Mouse (Mus musculus): ENCODE measurements around the gene Xpo5.

Xpo5 gene

DNA sequence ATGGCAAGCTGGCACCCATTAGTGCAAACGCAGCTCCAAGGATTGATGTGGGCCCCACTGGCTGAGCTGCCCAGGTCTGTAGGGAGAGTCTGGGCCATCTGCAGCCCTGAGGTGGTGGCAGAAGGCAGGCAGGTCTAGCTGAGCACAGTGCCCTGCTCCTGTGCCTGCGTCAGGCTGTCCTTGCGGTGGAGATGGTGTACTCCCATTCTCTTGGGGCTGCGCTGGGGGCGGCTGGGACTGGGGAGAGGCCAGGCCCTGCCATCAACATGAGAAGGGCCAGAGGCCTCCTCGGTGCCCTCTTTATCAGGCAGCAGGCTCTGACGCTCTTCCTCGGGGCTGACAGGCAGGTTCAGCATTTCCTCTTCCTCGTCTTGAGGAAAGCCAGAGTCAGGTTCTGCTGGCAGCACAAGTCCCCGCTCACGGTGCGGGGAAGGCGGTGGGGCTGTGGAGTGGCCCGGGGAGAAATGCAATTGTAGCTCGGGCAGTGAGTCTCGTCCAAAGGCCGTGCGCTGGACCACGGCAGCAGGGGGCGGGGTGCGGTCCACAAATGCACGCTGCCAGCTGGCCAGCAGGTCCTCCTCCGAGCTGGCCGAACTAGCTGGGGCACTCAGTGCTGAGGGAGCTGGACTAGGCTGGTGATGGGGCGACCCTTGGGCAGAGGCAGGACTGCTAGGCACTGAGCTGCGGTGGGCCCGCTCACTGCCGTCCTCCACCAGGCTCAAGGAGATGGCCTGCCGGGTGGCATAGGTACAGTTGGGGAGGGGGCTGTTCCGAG lies 55.9 kb downstream of the Xpo5 start:
- no peak for DNase-seq (ENCODE audit: low spot score in 2 of 2)

DNA sequence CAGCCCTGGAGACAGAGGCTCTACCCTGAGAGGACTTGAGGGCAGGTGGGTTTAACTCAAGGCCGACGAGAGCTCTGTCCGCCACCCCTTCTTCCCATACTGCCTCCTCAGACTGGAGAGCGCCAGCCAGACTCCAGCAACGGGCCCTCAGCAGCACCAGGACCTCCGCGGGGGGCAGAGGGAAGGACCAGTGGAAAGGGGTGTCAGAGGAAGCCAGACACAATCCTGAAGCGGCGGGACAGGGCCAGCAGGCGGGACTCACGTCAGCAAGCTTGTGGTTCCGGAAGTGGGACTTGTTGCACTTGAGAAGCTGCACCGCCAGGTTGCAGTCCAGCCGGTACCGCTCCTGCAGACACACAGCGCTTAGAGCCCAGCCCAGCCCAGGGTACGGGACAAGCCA lies 57.1 kb downstream of the Xpo5 start:
- DNase-seq (ENCODE audit: low spot score in 2 of 2), result no peak

DNA sequence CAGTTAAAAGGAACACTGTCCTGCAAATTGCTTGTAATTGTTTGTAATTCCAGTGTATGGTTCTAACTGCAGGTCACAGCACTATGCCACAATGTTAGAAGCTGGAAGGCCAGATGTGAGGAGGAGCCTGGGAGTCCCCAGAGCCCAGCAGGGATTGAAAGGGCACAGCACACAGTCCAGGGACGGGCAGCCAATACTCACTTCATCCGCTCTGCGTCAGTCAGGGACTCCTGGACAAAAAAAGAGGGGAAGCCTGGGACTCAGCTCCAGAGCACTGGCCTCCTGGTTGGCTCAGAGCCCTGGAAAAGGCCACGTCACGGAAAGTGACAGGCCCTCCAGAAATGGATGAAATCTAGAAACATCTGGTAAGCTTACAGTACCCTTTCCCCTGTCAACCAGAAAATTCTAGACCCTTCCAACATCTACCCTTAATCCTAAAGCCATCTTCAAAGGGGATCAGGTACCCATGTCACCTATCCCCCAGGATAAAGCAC lies 59.7 kb downstream of the Xpo5 start:
- DNase-seq (ENCODE audit: low spot score in 2 of 2), result no peak

DNA sequence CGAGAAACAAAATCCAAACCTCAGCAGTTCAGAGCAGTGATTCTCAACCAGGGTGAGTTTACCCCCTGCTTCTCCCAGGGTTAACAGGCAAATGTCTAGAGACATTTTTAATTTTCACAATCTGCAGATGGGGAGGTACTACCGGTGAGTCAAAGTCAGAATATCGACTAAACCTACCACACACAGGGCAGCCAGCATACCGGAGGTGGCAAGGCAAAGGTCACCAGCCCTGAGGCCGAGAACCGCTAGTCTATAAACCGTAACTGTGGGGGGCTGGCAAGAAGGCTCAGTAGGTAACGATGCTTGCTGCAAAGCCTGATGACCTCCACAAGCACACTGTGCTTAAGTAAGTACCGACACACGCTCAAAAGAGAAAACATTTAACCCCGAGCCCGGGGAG lies 62.9 kb downstream of the Xpo5 start:
- DNase-seq (ENCODE audit: low spot score in 2 of 2), result no peak

DNA sequence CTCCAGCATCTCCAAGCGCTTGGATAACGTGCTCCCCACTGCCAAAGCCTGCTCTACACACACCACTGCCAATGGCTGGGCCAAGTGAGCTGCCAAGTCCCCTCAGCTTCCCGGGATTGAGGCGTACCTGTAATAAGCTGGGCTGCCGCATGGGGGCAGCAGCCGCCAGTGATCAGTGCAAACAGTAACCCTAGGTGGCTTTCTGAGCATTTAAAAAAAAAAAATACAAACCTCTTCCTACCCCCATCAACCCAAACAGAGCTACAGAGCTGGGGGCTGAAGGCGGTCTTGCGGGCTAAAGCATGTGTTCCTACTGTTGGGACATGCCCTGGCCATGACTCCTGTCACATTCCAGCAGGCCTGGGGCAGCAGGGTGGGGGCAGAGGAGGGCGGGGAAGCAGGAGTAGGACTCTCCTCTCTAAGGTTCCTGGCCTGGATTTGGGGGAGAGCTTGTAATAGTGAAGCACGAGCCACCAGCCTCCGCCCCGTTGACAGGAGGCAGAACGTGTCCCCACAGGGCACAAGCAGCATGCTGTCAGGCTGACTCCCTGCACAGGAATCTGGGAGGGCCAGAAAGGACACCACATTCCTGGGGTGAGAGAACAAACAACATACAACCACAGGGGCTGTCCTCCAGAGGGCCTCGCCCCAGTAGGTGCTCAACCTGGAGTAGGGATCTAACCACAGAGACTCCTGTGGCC lies 63.5 kb downstream of the Xpo5 start:
- peak; percentile 64 to 79 for DNase-seq (ENCODE audit: low spot score in 2 of 2)

DNA sequence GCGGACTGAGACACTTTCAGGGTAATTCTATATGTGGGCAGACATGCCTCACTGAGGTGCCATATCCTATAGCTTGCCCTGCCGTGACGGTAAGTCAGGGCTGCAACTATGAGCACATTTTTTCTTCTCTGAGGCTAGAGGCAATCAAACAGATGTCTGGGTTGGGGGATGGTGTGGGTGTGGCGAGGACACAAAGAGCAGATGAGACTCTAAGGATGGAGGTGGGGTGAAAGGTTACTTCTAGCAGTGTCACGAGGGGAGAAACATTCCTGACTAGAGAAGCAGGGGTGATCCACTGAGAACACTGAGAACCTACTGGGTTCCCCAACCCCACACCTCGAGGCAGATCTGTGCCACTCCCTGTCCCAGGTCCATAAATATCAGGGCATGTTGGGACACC lies 64.4 kb downstream of the Xpo5 start:
- no peak for DNase-seq (ENCODE audit: low spot score in 2 of 2)

DNA sequence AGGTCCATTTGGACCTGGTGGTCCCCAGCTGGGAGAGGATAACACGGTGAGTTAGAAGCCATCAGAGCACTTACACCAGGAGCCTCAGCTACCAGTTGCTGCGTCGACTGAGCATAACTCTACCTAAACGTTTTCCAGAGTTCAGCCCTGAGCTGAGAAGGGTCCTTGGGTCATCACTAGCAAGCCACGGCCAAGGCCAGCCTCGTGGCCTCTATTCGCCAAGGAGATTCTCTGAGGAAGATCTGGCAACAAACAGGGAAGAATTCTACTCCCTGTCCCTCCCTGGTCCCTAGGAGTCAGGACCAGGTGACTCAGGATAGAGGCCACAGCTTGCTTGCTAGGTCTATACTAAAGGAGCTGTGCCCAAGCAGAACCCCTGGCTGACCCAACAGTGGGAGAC lies 64.9 kb downstream of the Xpo5 start:
- no peak for DNase-seq (ENCODE audit: low spot score in 2 of 2)

DNA sequence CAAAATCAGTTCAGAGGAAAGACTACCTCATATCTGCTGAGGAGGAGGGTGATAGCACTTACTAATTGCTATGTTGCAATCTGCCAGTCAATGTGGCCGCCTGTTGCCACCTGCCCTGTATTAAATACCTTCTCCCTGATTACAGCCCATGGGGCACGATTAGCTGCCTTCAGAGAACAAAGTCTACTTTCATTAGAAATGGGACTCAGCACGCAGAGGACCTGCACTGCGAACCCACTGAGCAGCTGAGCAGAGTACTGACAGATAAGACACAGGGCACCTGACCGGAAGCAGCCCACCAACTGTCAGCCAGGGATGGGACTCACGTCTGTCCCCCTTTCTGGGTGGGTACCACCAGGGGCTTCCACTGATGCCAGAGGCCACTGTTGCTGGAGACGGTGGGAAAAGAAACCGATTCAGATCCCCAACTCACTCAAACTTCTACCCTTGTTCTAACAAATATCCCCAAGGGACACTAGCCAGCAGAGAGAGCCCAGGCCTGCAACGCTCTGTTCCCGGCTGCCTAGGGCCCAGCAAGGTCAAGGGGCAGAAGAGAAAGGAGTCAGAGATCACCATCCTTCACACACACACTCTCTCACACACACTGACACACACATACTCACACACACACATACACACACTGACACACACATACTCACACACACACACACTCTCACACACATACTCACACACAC lies 65.6 kb downstream of the Xpo5 start:
- DNase-seq (ENCODE audit: low spot score in 2 of 2), result no peak

DNA sequence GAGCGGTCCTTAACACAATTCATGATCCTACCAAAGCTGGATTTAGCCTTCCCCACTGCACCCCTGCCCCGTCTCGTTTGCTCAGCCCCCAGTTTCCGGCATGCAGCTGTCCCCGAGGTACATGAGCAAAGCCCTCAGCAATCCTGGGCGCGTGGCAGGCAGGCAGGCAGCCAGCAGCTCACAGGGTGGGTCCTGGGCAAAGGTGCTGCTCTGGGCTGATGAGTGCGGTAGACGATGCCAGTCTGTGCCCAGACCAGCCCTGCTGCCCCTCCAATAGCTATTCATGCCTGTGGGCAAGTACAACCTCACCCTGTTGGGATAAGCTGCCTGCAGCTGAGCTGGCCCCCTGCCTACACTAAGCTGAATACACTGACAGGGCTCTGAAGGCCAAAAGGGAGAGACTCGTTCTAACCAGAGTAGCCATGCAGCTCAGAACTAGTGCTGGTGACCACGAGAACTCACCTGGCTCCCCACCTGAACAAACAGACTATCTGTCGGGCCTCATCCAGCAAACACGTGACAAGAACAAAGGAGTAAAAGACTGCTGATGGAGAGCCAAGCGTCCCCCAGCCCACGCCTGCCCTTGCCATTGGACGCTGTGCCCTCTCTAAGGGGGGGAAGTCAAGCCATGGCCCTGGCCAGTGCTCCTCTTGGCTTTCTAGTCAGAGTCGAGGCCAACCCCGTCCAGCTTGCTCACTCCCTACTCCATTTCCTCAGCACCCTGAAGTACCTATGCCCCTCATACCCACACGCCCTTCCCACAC lies 67.4 kb downstream of the Xpo5 start:
- DNase-seq (ENCODE audit: low spot score in 2 of 2), result no peak

DNA sequence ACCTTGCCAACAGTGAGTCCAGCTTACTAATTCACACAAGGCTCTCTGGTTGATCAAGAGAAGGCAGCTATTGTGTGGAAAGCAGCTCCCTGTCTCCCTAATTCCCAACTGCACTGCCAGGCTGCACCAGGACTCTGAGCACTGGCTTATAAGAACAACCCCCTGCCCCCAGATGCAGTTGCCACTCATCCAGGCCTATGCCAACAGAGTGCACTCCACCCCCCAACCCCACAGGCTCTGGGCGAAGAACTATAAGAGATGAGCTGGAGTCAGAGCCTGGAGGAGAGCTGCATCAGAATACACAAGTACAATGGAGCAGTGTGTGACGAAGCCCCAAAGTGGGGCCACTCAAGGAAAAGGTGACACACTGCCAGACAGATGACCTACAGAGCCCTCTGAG lies 69.5 kb downstream of the Xpo5 start:
- DNase-seq (ENCODE audit: low spot score in 2 of 2), result no peak

DNA sequence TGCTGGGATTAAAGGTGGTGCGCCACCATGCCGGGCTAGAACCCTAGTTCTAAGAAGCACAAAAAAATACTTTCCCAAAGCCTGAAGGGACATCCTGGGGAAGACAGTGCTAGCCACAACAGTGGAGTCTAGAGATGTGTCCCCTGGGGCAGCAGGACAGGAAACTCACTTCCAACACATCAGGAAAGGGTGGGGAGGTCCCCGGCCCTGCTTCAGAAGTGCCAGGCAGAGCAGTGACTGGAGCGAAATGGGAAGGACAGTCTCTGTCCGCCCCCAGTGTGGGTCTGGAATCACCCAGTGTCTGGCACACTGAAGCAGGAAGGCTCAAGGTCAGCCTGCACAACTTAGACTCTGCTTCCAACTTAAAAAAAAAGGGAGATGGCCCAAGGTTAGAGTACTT lies 70.1 kb downstream of the Xpo5 start:
- no peak for DNase-seq (ENCODE audit: low spot score in 2 of 2)

DNA sequence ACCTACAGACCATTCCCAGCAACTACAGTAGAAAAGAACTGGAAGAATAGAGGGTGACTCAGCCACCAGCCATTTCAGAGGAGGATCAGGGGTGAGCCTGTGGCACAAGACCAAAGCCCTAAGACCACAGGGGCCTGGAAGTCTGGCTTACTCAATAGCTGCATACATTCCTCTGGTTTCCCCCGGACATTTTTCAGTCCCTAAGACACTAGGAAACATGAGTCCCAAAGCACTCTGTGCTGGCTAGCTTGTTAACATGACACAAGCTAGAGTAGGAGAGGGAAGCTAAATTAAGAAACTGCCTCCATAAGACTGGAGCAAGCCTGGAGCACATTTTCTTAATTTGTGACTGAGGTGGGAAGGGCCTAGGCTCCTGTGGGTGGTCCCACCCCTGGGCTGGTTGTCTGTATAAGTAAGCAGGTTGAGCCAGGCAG lies 71.2 kb downstream of the Xpo5 start:
- DNase-seq (ENCODE audit: low spot score in 2 of 2), result peak in 1 of 2 experiments; percentile 65

DNA sequence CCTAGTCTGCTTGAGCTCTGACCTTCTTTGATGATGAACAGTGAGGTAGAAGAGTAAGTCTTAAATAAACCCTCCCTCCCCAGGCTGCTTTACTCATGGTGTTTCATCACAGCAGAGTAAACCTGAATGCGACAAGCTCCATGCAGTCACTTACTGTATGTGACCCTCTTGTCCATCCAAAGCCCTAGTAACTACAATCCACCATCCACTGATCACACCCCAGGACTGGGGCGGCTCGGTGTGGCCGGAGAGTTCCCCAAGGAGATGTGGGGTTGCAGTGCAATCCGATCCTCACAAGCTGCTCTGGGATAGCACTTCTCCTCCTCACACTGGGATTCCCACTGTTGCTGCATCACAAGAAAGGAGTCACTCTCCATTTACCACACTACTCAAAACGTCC lies 71.9 kb downstream of the Xpo5 start:
- DNase-seq (ENCODE audit: low spot score in 2 of 2), result no peak

DNA sequence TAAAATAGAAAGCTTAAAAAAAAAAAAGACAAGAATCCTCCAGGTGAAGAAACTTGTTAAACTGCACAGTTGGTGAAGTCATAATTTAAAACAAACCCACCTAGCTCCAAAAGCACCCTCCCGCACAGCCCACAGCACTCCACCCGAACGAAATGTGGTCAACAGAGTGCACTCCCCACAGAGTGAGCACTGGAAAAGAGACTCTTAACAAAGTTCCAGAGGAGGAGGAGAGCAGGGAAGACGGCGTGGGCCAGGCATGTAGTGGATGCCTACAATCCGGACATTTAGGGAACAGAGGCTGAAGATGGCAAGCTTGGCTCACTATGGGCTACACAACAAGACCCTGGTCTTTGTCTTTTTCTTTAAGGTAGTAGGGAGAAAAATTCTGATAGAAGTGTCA lies 72.5 kb downstream of the Xpo5 start:
- DNase-seq (ENCODE audit: low spot score in 2 of 2), result no peak

DNA sequence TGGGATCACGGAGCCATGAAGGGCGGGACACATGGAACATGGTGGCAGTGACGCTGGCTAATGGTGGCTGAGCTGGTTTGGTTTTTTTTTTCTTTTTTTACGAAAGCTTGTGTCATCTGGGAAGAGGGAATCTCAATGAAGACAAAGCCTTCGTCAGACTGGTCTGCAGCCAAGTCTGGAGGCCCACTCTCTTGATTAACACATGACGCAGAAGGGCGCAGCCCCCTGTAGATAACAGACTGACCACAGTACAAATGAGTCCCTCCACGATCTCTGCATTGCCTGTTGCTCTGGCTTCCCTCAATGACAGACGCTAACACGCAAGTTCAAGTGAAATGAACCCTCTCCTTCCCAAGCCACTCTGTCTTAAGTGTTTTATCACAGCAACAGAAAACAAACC lies 72.9 kb downstream of the Xpo5 start:
- no peak for DNase-seq (ENCODE audit: low spot score in 2 of 2)

DNA sequence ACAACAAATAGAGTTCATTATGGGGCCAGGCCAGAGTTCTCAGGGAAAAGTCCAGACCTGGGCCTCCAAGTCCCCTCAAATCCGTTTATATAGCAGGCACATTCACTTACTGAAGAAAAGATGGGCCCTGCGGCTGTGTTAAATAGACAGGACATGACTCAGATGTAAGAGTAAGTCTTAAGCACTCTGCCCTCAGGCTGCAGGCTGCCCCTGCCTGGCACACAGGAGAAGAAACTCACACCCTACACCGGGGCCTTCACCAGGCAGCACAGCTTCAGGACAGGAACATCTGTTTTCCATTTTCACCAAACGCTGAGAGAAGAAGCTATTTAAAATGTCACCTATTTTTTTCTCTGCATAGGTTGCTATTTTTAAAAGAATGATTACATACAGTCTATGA lies 75.0 kb downstream of the Xpo5 start:
- DNase-seq (ENCODE audit: low spot score in 2 of 2), result no peak

DNA sequence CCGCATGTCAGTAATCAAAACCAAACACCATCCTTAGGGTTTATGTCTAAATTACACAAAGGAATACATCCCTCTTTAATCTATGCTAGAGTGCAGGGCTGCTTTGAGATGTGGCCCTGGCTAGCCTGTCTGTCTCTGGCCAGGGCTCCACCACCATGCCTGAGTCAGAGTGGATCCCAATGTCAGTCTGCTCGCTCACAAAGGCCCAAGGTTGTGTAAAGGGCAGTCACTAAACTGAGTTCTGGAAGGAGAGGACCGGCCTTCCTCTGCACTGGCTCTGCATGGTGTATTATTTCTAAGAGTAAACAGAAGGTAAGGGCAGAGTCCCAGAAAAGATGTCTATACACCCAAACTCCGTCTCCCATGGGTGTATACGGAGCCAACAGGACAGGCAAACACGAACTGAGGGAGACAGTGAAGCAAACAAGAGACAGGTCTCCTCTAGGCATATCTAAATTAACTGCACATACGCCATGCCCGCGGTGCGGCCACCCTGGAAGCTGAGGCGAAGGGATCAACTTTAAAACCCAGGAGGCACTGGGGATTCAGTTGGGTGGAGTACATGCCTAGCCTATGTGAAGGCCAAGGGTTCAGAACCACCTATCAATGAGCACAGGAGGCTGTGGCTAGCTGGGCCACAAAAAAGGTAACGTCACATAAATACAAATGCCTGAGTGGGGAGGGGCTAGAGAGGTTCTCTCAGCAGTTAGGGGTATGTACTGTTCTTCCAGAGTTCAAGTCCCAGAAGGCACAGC lies 75.6 kb downstream of the Xpo5 start:
- DNase-seq (ENCODE audit: low spot score in 2 of 2), result no peak

DNA sequence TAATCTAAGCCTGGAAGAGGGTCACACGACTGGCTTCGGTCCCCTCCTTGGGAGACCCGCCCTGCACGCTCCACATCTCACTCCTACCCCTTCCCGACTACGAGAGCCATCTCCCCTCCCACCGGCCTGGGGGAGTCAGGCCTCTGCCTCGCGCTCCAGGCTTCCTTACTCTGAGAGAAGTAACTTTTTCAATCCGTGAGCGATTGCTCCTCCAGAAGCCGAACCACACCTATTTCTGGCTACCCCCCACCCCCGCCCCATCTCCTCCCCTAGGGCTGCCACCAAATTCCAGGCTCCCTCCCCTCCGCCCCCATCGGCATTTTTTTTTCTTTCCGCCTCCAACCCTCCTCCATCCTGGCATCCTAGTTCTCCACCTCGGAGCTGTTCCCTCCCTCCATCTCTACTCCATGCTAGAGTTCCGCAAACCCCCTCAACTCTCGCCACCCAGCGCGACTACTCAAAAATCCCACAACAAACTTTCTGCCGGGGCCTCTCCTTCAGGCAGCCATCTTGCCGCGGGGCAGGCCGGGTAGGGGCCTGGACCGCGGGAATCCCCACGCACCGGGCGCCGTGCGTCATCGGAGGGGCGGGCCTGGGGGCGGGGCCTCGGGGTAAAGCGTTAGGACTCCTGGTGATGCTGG lies 80.0 kb downstream of the Xpo5 start, which contains the start of gene Tjap1:
TSS of gene Tjap1 (minus strand) at position 544 of the 641 bp plus-strand sequence.
- peak; percentile 73 to 80 for DNase-seq (ENCODE audit: low spot score in 2 of 2)

DNA sequence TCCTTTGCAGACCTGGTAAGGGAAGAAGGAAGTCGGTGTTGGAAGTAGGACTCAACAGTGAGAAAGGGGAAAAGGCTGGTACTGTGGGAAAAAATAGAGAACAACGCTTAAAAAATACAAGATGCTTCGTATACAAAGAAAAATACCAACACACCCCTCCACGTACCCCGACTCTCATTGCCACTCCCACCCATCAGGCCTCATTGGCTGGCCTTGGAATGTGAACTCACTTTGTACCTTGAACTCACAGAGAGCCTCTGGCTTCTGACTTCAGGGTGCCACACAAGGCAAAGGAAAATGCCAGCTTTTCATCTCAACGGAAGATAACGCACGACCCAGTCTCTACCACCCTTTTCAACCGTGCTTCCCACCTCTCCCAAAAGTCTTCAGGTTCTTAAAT lies 80.6 kb downstream of the Xpo5 start:
- DNase-seq (ENCODE audit: low spot score in 2 of 2), result no peak

DNA sequence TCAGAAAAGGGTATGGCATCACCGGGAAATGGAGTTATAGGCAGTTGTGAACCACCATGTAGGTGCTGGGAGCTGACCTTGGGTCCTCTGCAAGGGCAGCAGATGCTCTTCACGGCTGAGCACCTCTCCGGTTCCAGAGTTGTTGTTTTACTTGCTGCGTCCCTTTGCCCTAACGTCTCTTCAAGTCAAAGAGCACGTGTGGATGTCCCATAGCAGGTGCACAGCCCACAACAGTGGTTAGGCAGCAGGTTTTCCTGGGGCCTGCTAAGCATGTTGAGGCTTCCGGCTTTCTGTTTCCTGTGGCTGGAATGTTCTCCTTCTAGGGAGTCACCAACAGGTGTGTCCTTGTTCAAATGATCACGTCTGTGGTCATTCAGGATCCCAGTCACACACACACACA lies 81.3 kb downstream of the Xpo5 start:
- DNase-seq (ENCODE audit: low spot score in 2 of 2), result no peak

DNA sequence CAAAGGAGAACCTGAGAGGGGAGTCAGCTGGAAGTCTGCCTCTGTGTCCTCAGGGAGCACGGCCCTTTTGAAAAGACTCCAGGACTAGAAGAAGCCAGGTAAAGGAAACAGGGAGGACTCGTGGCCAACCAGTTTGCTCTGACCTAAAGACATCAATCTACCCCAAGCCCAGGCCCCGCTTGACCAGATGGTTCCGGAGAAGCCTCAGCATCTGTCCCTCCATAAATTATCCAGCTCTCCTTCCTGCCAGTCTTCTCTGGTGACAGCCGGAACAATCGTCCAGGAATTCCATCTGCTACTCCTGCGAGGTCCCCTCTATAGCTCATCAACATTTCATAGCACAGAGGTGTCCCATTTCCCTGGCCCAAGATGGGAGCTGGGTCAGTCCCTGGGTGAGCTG lies 82.1 kb downstream of the Xpo5 start:
- no peak for DNase-seq (ENCODE audit: low spot score in 2 of 2)
